Mouse (Mus musculus): ENCODE data around the gene Aurkaip1.

Aurkaip1 gene

DNA sequence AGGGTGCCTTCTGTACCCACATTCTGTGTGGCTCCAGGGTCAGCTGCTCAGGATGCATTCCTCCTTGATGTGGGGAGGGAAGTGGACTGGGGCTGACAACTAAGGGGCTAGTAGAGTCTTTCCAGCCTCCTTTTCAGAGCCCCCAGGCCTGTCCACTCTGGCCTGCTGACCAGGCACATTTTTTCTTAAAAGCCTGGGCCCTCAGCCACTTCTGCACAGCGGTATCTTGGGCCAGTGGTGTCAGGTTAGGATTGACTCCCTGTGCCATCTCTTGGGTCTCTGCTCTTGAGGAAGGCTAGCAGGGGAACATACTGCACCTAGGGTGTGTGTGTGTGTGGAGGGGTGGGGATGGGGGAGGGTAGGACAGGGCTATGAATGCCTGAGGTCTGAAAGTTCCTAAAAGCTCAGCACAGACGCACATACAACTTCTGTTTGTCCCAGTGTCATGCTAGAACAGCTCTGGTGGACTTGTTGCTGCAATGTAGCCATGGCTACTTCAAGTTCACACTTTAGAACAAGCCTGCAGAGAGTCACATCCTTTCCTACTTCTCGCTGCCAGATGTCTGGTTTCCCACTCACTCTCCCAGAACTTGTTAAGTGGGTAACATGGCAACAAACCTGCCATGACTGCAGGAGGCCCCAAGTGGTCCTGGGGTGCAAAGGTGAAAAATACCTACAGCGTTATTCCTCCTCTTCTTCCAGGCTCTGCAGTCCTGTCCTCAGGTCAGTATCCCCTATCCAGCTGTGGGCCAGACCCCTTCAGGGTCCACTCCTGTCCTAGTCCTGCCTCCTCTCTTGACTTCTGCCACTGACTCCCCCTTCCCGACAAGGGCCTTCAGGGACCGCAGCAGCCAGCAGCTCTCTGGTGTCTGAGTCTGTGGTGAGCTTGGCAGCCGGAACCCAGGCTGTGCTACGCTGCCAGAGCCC, 9.3 kb downstream of the Aurkaip1 start:
- TF ChIP-seq GATA4 (IDR thresholded peaks at IDR 0.05; ENCODE audit: insufficient replicate concordance, low read length), result no peak

DNA sequence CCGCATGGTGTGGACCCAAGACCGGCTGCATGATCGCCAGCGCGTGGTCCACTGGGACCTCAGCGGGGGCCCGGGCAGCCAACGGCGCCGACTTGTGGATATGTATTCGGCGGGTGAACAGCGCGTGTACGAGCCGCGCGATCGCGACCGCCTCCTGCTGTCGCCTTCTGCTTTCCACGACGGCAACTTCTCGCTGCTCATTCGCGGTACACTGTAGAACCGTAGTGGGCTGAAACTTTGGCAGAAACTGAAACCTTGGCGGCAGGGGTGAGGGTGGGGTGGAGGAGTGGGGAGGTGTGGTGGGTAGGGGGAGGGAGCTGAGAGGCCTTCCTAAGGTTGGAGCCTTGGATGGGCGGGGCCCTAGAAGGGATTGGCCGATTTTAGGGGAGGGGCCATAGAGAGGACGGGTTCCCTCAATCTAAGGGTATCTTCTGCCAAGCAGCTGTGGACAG, 10.0 kb downstream of the Aurkaip1 start:
- TF ChIP-seq GATA4 (IDR thresholded peaks at IDR 0.05; ENCODE audit: insufficient replicate concordance, low read length), result no peak

DNA sequence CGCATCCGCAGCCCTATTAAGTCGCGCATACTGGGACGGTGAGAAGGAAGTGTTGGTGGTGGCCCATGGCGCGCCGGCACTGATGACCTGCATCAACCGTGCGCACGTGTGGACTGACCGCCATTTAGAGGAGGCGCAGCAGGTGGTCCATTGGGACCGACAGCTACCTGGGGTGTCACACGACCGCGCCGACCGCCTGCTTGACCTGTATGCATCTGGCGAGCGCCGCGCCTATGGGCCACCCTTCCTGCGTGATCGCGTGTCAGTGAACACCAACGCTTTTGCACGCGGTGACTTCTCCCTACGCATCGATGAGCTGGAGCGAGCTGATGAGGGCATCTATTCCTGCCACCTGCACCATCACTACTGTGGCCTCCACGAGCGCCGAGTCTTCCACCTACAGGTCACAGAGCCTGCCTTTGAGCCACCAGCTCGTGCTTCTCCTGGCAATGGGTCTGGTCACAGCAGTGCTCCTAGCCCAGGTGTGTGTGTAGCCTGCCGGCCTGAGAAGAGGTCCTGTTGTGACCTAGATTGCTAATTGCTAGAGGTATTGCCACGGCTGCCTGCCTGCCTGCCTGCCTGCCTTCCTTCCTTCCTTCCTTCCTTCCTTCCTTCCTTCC, 10.7 kb downstream of the Aurkaip1 start:
- TF ChIP-seq GATA4 (IDR thresholded peaks at IDR 0.05; ENCODE audit: insufficient replicate concordance, low read length), result no peak

DNA sequence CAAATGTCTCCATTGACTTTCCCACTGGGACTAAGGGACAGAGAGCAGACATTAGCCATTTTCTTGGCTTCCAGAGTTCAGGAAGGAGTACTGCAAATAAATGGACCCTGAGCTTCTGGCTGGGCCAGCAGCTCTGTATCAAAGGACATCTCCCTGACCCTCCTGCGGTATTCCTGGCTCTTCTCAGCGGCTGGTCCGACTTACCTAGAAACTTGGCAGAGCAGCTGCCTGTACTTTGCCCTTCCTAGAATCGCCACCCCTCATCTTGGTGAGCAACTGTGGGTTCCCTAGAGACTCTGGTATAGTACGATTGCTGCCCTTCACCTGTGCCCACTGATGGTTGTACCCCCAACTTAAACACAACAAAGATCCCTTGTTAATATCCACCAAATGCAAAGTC, 12.2 kb downstream of the Aurkaip1 start:
- no peak for TF ChIP-seq GATA4 (IDR thresholded peaks at IDR 0.05; ENCODE audit: insufficient replicate concordance, low read length)

DNA sequence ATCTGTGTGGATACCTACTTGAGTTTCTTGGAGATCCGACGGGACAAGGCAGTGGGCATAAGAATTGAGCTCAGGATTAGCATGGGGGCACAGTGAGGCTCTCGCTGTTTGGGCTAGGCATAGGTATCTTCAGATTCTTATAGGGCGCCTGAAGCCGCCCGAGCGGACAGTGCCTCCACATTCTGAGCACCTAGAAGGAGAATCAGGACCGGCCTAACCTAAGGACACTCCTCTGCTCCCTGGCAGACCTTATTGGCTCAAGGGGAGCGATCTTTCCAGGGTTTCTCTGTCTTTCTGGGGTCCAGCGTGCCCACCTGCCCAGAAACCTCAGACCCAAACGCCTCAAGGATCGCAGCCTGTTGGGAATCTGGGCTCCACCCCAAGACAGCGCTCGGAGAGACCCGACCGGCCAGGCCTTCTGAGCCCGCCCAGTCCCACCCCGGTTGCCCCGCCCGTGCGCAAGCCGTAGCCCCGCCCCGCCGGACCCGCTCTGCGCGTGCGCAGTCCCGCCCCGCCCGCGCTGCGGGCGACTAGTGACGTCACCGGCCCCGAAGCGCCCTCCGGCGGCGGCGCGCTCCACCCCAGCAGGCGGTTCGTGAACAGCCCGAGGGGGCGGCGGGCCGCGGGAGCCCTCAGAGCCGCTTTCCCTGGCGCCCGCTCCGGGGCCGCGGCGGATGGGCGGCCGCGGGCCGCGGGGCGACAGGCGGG, 16.0 kb downstream of the Aurkaip1 start, which contains the start of gene Dvl1:
Gene Dvl1 (plus strand): TSS at position 532 of the 708 bp plus-strand sequence.
- TF ChIP-seq GATA4 (IDR thresholded peaks at IDR 0.05; ENCODE audit: insufficient replicate concordance, low read length), result no peak

DNA sequence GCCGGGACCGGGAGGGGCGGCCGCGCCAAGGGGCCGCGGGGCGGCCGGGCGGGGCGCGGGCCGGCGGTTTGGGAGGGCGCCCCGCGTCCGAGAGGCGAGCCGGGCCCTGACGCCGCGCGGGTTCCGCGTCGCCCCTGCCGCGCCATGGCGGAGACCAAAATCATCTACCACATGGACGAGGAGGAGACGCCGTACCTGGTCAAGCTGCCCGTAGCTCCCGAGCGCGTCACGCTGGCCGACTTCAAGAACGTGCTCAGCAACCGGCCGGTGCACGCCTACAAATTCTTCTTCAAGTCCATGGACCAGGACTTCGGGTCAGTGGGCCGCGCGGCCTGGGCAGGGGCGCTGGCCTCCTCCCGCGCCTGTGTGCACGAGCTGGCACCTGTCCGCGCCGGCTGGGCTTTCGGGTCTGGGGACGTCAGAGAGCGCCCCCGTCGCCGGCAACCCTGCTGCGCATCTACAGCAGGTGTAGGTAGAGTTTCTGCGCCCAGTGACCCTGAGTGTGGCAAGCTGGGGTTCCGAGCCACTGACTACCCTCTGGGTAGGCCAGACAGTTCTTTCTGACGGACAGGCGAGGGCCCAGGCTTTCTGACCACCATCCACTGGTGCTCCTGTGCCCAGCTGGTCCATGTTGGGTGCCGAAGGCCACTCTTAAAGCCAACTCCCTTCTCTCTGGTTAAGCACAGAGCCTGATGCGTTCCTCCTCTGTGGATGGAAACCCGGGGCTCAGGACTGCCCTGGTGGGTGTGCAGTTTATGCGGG, 16.7 kb downstream of the Aurkaip1 start:
- TF ChIP-seq GATA4 (IDR thresholded peaks at IDR 0.05; ENCODE audit: insufficient replicate concordance, low read length), result no peak

DNA sequence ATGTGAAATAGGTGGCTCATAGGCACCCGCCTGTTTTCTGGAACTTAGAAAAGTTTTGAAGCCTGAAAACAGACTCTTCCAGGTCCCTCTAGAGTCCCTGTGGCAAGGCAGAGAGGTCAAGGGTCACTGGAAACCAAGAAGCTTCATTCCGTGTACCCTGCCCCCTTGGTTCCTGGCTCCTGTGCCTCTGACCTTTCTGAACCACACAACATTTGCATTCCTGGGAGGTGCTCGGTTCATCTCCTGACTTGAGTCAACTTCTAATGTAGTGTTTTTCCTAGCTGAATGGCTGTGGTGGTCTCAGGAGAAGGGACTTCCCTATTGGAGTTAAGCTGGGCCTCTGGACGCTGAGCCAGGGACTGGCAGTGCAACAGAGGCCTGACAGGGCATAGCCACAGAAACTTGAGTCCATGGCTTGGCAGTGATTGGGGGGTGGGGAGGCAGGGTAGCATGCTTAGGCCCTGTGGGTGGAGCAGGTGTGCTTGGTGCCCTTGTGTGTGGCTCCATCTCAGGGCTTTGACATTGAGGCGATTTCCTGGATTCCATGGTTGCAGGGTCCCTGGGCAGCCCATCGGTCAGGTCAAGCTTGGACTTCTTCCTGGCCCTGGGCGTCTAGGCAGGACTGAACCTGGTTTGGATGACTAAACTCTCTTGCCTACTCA, 17.5 kb downstream of the Aurkaip1 start:
- no peak for TF ChIP-seq GATA4 (IDR thresholded peaks at IDR 0.05; ENCODE audit: insufficient replicate concordance, low read length)

DNA sequence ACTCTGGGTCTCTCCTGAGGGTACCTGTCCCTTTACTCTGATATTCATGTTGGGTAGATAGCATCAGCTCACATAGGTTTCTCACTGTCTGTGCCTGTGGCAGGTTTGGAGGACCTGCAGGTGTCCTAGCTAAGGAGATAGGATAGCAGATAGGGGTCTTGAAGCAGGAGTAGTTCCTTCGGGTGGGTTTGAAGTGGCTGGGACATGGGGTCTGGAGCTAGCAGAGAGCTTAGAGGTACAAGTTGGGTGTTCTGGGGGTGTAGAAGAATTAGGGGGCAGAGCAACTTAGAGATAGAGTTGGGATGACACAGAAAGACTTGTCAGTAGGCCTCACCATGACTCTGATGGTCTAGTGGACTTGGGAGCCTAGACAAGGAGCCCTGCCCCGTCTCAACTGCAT, 18.3 kb downstream of the Aurkaip1 start:
- no peak for TF ChIP-seq GATA4 (IDR thresholded peaks at IDR 0.05; ENCODE audit: insufficient replicate concordance, low read length)

DNA sequence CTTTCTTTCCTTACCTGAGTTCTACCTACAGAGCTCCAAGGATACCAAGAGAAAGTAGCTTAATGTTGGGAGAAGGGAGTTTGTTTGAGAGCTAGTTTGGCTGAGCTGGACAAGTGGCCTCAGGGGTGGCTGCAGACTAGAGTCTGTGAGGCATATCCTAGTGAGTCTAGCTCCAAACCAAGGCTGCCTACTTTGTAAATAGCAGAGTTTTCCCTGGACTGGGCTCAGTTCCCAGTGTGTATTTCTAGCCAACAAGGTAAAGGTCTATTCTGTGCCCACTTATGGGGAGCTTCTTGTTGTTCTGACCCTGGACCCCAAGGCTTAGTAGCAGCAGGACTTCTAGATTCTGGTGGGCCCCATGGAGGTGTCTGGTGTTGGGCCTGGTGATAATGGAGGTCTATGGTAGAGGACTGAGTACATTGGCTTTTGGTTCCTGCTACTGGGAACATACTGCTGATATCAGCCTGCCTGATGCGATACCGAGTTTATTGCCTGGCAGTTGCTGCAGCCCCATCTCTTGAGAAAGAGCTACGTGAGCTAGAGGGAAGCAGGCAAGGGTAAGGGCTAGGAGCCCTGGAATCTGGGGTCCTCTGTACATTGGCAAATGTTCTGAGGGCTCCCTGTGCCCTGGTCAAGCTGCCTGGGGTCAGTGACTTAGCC, 18.9 kb downstream of the Aurkaip1 start:
- TF ChIP-seq GATA4 (IDR thresholded peaks at IDR 0.05; ENCODE audit: insufficient replicate concordance, low read length), result no peak

DNA sequence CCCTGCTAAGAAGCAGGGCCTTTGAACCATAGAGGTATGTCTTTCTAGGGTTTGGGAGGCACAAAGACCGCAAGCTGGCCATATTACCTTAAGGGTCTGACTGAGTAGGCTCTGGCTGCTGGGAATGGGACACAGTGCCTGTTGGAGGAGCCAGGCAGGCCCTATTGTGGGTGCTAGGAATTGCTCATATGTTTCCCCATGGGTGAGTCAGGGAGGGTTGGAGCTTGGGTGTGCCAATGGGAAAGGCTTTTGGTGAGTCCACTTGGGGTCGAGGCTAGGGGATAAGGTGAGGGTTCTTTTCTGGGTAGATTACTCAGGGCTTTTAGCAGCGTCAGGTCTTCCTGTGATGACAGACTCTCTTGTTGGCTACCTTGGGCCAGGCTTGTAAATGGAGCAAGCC, 20.3 kb downstream of the Aurkaip1 start:
- TF ChIP-seq GATA4 (IDR thresholded peaks at IDR 0.05; ENCODE audit: insufficient replicate concordance, low read length), result no peak

DNA sequence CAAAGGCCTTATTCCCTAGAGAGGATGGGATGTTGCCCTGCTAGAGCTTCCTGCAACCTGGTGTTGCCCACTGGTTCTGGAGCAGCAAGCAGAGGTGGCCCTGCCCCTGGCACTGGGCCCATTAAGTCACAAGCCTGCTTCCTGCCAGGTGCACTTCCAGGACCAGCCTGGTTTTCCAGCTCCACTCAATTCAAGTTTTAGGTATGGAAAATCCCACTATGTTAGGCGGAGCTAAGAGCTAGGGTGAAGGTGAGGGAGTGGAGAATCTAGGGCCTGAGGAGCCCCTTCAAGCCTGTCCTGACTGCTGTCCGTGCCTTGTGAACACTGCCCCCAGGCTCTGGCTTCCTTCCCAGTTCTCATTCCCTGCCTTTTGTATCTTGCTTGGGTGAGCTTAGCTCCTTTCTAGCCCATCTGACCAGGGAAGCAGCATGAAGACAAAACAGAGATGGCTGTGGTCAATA, 20.9 kb downstream of the Aurkaip1 start:
- TF ChIP-seq GATA4 (IDR thresholded peaks at IDR 0.05; ENCODE audit: insufficient replicate concordance, low read length), result no peak

DNA sequence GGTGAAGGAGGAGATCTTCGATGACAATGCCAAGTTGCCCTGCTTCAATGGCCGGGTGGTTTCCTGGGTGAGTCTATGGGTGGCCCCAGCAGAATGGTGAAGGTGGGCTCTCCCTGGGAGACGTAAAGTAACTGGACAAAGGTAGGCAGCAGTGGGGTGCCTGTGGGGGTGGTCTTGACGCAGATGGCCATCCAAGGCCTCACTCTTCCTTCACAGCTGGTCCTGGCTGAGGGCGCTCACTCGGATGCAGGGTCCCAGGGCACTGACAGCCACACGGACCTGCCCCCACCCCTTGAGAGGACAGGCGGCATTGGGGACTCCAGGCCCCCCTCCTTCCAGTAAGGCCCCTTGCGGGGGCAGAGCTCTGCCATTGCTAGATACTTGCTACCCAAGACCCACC, 22.3 kb downstream of the Aurkaip1 start:
- no peak for TF ChIP-seq GATA4 (IDR thresholded peaks at IDR 0.05; ENCODE audit: insufficient replicate concordance, low read length)

DNA sequence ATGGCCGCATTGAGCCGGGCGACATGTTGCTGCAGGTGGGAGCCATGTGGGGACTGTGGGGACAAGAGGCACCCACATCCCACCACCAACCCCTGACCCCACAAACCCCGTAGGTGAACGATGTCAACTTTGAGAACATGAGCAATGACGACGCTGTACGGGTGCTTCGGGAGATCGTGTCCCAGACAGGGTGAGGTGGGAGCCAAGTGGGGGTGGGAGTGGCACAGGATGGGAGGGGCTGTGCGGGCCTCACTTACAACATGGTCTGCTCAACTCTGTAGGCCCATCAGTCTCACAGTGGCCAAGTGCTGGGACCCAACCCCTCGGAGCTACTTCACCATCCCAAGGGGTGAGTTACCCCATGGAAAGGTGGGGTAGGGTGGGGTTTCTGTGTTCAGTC, 23.9 kb downstream of the Aurkaip1 start:
- no peak for TF ChIP-seq GATA4 (IDR thresholded peaks at IDR 0.05; ENCODE audit: insufficient replicate concordance, low read length)

DNA sequence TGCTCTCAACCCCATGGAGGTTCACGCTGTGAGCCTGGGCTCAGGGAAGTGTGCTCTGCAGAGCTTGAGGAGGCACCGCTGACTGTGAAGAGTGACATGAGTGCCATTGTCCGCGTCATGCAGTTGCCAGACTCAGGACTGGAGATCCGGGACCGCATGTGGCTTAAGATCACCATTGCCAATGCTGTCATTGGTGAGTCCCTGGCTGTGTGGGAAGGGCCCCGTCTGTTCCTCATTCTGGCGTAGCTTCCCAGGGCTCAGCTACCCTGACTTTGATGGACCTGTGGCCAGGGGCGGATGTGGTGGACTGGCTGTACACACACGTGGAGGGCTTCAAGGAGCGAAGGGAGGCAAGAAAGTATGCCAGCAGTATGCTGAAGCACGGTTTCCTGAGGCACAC, 25.0 kb downstream of the Aurkaip1 start:
- no peak for TF ChIP-seq GATA4 (IDR thresholded peaks at IDR 0.05; ENCODE audit: insufficient replicate concordance, low read length)

Measured in liver, adult (tissue).